ENCODE assay signal across 25 mouse cellular contexts in the genomic region with DNA sequence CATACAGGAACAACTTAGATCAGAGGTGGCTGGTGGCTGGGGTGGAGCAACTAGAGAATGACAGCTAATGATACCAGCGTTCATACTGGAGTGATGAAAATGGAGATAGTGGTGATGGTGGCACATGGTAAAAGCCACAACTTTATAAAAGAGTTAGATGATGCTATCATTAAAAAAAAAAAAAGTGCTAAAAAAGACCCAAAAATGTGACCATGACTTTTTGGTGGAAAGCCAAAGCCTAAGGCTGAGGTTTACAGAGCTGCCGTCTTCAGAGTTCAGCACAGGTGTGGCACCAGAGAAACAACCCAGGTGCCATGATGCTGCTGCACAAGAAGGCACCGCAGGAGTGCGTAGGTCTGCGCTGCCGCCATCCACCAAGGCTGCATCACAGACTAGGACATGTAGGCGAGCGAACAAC. TPM values are rescaled to one million over a fixed set of nuclear protein-coding genes. Genes with fewer than 3 reads are reported as not detected.
DNase-seq lines count a peak whose midpoint lies in the region; ATAC-seq and TF ChIP-seq lines count a peak whose summit lies in the region.
"Had no signal": no experiment of that assay in that cellular context is flagged by ENCODE, and none has a peak within 500 bp of the region (broad histone marks: within the 10 kb centered on the region; RNA-seq: fewer than 3 reads in every experiment).

No protein-coding gene starts in this region.

- H3K79me2 ChIP-seq in MEL (ENCODE audit: control insufficient read depth, insufficient read depth, low read length, poor library complexity): peaks cover 8% of the 10 kb centered on the region

- H3K27ac ChIP-seq in MEL (ENCODE audit: control insufficient read depth, low read depth, low read length): no peak overlapping the region
- H3K27ac ChIP-seq in forebrain, postnatal 0 days (ENCODE audit: low read depth, low read length): no peak overlapping the region
- H3K27ac ChIP-seq: forebrain, embryonic 15.5 days; heart, adult 2 months; heart, embryonic 13.5 days; hindbrain, embryonic 14.5 days; intestine, embryonic 15.5 days; limb, embryonic 13.5 days; liver, embryonic 12.5 days; midbrain, embryonic 15.5 days; neural tube, embryonic 13.5 days had no signal

- H3K4me1 ChIP-seq in MEL (ENCODE audit: control insufficient read depth in 1 of 2, insufficient read depth in 2 of 2, low read length in 2 of 2): peaks cover 13 to 40% of the 10 kb centered on the region in 2 experiments
- peaks cover 23% of the 10 kb centered on the region for H3K4me1 ChIP-seq in forebrain, postnatal 0 days (ENCODE audit: insufficient read depth)

- peaks cover 0 to 21% of the 10 kb centered on the region in 2 experiments; a peak in 2 of 4 replicates for H3K36me3 ChIP-seq in MEL (ENCODE audit: control insufficient read depth in 1 of 2, insufficient read depth in 2 of 2, low read length in 2 of 2)
- H3K36me3 ChIP-seq in forebrain, postnatal 0 days (ENCODE audit: insufficient read depth): no peaks in the 10 kb centered on the region
- H3K36me3 ChIP-seq: forebrain, embryonic 15.5 days; intestine, embryonic 15.5 days; limb, embryonic 13.5 days; liver, embryonic 12.5 days; midbrain, embryonic 15.5 days; neural tube, embryonic 13.5 days had no signal

- no peak overlapping the region for H3K4me3 ChIP-seq in MEL (ENCODE audit: control insufficient read depth in 1 of 2, insufficient read depth in 1 of 2, low read depth in 2 of 2, low read length in 2 of 2)
- H3K4me3 ChIP-seq in forebrain, postnatal 0 days (ENCODE audit: low read depth, low read length): no peak overlapping the region
- H3K4me3 ChIP-seq: forebrain, embryonic 15.5 days; heart, adult 2 months; heart, embryonic 13.5 days; intestine, embryonic 15.5 days; limb, embryonic 13.5 days; liver, embryonic 12.5 days; midbrain, embryonic 15.5 days; neural tube, embryonic 13.5 days had no signal

- ATAC-seq in forebrain, postnatal 0 days: no peak
- ATAC-seq: forebrain, embryonic 15.5 days; intestine, embryonic 15.5 days; liver, embryonic 12.5 days; midbrain, embryonic 15.5 days had no signal

- no peak for TF ChIP-seq EP300 in MEL (IDR thresholded peaks at IDR 0.05; ENCODE audit: low read depth in 1 of 2, low read length in 2 of 2)

- H3K9ac ChIP-seq in MEL (ENCODE audit: control insufficient read depth, low read depth, low read length, poor library complexity, severe bottlenecking): no peak overlapping the region
- H3K9ac ChIP-seq in forebrain, postnatal 0 days: no peak overlapping the region
- H3K9ac ChIP-seq: forebrain, embryonic 15.5 days; heart, embryonic 13.5 days; hindbrain, embryonic 14.5 days; intestine, embryonic 15.5 days; limb, embryonic 13.5 days; liver, embryonic 12.5 days; midbrain, embryonic 15.5 days; neural tube, embryonic 13.5 days had no signal

- no peaks in the 10 kb centered on the region for H3K27me3 ChIP-seq in MEL (ENCODE audit: control insufficient read depth in 1 of 2, insufficient read depth in 2 of 2, low read length in 2 of 2)
- no peaks in the 10 kb centered on the region for H3K27me3 ChIP-seq in forebrain, postnatal 0 days (ENCODE audit: insufficient read depth, low read length)
- H3K27me3 ChIP-seq: forebrain, embryonic 15.5 days; heart, embryonic 13.5 days; intestine, embryonic 15.5 days; limb, embryonic 13.5 days; liver, embryonic 12.5 days; midbrain, embryonic 15.5 days; neural tube, embryonic 13.5 days had no signal

- peak; percentile 68 for DNase-seq in thymus, postnatal 0 days (ENCODE audit: low spot score)
- no peak for DNase-seq in thymus, postnatal 10 days (ENCODE audit: low spot score in 2 of 2)
- no peak for DNase-seq in MEL (ENCODE audit: low read depth, low spot score)
- peak; percentile 77 for DNase-seq in naive thymus-derived CD4-positive, alpha-beta T cell, adult 2 months (ENCODE audit: low read depth)
- DNase-seq in forebrain, postnatal 0 days: no peak
- DNase-seq in testis, postnatal 10 days (ENCODE audit: low spot score): no peak
- DNase-seq in adrenal gland, adult 2 months: no peak
- DNase-seq: adrenal gland, postnatal 25 days; cerebellum, adult 9-10 months; gastrocnemius, postnatal 36 days; heart, adult 2 months; heart, postnatal 14 days; kidney, adult 9 months; kidney, postnatal 14 days; lung, adult 2 months; retina, postnatal 1 day; right cerebral cortex, postnatal 25 days had no signal

- H3K9me3 ChIP-seq in MEL (replicated peaks; ENCODE audit: insufficient read depth, low read length): no peaks in the 10 kb centered on the region
- H3K9me3 ChIP-seq in forebrain, postnatal 0 days (ENCODE audit: low read length): no peaks in the 10 kb centered on the region
- H3K9me3 ChIP-seq: forebrain, embryonic 15.5 days; heart, embryonic 13.5 days; intestine, embryonic 15.5 days; limb, embryonic 13.5 days; midbrain, embryonic 15.5 days; neural tube, embryonic 13.5 days had no signal

- TF ChIP-seq POLR2A in MEL (IDR thresholded peaks at IDR 0.05; ENCODE audit: control insufficient read depth in 1 of 2, insufficient read depth in 1 of 2, low read depth in 1 of 2, low read length in 2 of 2, poor library complexity in 1 of 2): no peak

- TF ChIP-seq RAD21 in MEL (IDR thresholded peaks at IDR 0.05; ENCODE audit: low read depth, low read length): no peak

- 91% methylated on average over 8 of the region's 8 CpGs for WGBS in forebrain, postnatal 0 days

- TF ChIP-seq CTCF in MEL (IDR thresholded peaks at IDR 0.05 in 2 of 3, conservative IDR thresholded peaks at IDR 0.05 in 1 of 3; ENCODE audit: control insufficient read depth in 1 of 3, insufficient read depth in 1 of 3, low read depth in 2 of 3, low read length in 3 of 3, poor library complexity in 1 of 3, severe bottlenecking in 1 of 3): no peak
- no peak for TF ChIP-seq CTCF in forebrain, postnatal 0 days (IDR thresholded peaks at IDR 0.05; ENCODE audit: low read depth)

- no peak overlapping the region for H3K4me2 ChIP-seq in forebrain, postnatal 0 days (ENCODE audit: low read depth)
- H3K4me2 ChIP-seq: forebrain, embryonic 15.5 days; heart, embryonic 13.5 days; hindbrain, embryonic 14.5 days; intestine, embryonic 15.5 days; limb, embryonic 13.5 days; liver, embryonic 12.5 days; midbrain, embryonic 15.5 days; neural tube, embryonic 13.5 days had no signal

TF ChIP-seq in MEL, 35 proteins besides CTCF, POLR2A, EP300 and RAD21:
- TF ChIP-seq MXI1 (IDR thresholded peaks at IDR 0.05; ENCODE audit: low read depth, low read length): no peak
- TF ChIP-seq ZNF384 (IDR thresholded peaks at IDR 0.05; ENCODE audit: low read depth, low read length): 0 out of 2 replicates have a peak, but pooled peaks have one; percentile 8

RNA-seq across cellular contexts. Expression of a gene that starts 53.5 kb away (rescaled TPM):
- polyA plus RNA-seq in thymus, postnatal 0 days (2015; fragmentation: Nextera tagmentation; extraction: Ambion mirVana): 8.1 and 9.3 TPM in 2 replicates
- 6.2 and 6.9 TPM in 2 replicates for total RNA-seq in MEL (2012; rRNA removed)
- polyA plus RNA-seq in MEL (2012; ENCODE audit: insufficient read depth in 1 of 2, insufficient read length in 2 of 2, low read depth in 1 of 2, low replicate concordance in 2 of 2, missing spikeins in 1 of 2): 10 to 100 TPM in 1 of 2 experiments, not detected in 1; 16.1 TPM
- total RNA-seq in forebrain, postnatal 0 days (2014; rRNA removed): 66.9 and 68.7 TPM in 2 replicates
- 11.7 and 12.2 TPM in 2 replicates for polyA plus RNA-seq in forebrain, postnatal 0 days (2015; fragmentation: Nextera tagmentation; extraction: Ambion mirVana)
- total RNA-seq in adrenal gland, adult 2 months (2021): 10 to 100 TPM; 59.7 to 63.8 TPM
- 83.1 and 103 TPM in 2 replicates for polyA plus RNA-seq in adrenal gland, adult 2 months (2012; rRNA removed)

Comparison
In these comparisons a context has a peak if more than half of its experiments do, and no peak if none do; other contexts are left out.
1. DNase-seq: peak in thymus, postnatal 0 days (single experiment) and naive thymus-derived CD4-positive, alpha-beta T cell, adult 2 months (single experiment); none in thymus, postnatal 10 days (0 of 2), MEL (single experiment), forebrain, postnatal 0 days (single experiment), testis, postnatal 10 days (single experiment) and adrenal gland, adult 2 months (single experiment).